Mouse (Mus musculus) lung, adult 2 months (tissue): Measurements from ENCODE around the gene Wars2. TPM values are rescaled to one million over a fixed set of nuclear protein-coding genes. Genes with fewer than 3 reads are reported as not detected.

Source experiments
- DNase-seq: peaks from one replicate; pipeline ENCODE4 v3.0.0; 2022
- H3K4me1 ChIP-seq: fragments of 200-500 bp; 2 replicates; pipeline ENCODE4 v1.6.1; 2011; ENCODE audit warnings: low read length; ENCODE audit not compliant: control insufficient read depth, insufficient read depth
- H3K4me3 ChIP-seq: fragments of 200-500 bp; replicated peaks from 2 replicates; pipeline ENCODE3; 2011; ENCODE audit warnings: low read depth, mild to moderate bottlenecking, control low read depth, low read length; ENCODE audit errors: extremely low read depth
- CTCF ChIP-seq: fragments of 200-500 bp; IDR thresholded peaks from 2 replicates; pipeline ENCODE4 v1.5.1; 2011; ENCODE audit warnings: mild to moderate bottlenecking, low read length, control low read depth; ENCODE audit not compliant: insufficient read depth
- POLR2A ChIP-seq: fragments of 200-500 bp; IDR thresholded peaks from 2 replicates; pipeline ENCODE4 v1.6.1; 2011; ENCODE audit warnings: low read depth, mild to moderate bottlenecking, control low read depth, low read length, borderline replicate concordance; ENCODE audit errors: extremely low read depth
- WGBS: fragments of 180-500 bp; shearing (Covaris S2); methylation state at CpG from one replicate; pipeline ENCODE4 v1.1.7; 2018; 5-methylcytosine and 5-hydroxymethylcytosine counted together
- polyA plus RNA-seq: library from polyadenylated mRNA; depleted of rRNA; stranded (reverse); fragments of >200 nt; gene quantifications from 2 replicates; pipeline ENCODE4 v1.2.3, GENCODE M21; 2012

The Wars2 gene
- polyA plus RNA-seq, 1 experiment, result 3.7 TPM

DNA sequence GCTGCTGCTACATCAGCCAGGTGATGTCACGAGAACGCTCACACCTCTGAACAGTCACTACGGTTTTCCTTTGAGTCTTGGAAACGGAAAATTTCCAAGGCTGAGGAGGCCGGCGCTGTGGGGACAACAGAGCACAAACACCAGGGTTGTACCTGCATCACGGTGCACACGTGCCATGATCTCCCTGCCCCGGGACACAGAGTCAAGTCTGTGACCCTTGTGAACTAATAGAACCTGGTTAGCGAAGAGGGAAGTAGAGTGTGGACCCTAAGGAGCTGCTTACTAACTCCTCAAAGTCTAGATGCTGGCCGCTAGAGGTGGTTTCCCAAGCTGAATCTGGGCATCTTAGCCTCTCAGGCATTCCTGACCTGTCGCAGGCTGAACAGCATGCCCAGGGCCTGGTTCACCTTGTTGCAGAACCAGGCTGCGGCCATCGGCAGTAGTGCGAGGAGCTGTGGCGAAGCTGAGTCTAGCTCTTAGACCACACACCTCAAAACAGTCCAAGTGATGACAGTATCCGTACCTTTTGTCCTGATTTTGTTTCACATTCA is 93.5 kb downstream of the Wars2 start:
- Histone ChIP-seq H3K4me3 (no peak overlapping the region), H3K4me1 (no peaks in the 10 kb centered on the region)
- TF ChIP-seq CTCF (no peak), POLR2A (no peak)
- WGBS, result 9% methylated on average over 17 of the region's 17 CpGs
- no peak for DNase-seq

DNA sequence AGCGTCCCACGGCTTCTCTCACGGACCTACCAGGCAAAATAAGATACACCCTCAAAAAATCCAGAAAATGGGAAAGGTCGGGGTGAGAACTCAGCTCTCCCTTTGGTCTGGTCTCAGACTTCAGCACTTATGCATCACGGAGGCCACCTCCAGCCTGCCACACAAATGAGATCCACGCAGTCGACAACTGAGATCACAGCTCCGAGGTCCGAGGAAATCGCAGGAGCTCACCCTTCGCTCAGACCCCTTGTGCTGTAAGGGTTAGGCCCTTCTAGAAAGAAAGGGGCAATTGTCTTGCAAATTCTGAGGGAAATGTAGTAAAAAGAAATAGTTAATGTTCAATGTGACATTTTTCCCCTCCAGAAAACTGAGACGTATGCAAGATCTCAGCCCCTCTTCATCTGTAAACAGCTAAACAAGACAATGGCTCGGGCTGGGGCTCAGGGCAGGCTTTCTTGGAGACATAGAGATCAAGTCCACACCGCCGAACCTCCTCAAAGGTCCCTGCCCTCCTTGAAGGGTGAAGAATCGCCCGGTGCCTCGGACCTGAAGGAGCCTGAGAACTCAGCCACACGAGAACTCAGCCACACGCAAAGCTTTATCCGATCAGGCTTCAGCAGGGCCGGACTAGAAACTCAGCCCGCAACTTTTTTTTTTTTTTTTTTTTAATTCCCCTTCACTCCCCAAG is 94.4 kb downstream of the Wars2 start:
- H3K4me3 ChIP-seq, result no peak overlapping the region
- WGBS, result 8% methylated on average over 23 of the region's 23 CpGs
- DNase-seq, result no peak
- no peaks in the 10 kb centered on the region for H3K4me1 ChIP-seq
- TF ChIP-seq POLR2A, result no peak
- no peak for TF ChIP-seq CTCF

DNA sequence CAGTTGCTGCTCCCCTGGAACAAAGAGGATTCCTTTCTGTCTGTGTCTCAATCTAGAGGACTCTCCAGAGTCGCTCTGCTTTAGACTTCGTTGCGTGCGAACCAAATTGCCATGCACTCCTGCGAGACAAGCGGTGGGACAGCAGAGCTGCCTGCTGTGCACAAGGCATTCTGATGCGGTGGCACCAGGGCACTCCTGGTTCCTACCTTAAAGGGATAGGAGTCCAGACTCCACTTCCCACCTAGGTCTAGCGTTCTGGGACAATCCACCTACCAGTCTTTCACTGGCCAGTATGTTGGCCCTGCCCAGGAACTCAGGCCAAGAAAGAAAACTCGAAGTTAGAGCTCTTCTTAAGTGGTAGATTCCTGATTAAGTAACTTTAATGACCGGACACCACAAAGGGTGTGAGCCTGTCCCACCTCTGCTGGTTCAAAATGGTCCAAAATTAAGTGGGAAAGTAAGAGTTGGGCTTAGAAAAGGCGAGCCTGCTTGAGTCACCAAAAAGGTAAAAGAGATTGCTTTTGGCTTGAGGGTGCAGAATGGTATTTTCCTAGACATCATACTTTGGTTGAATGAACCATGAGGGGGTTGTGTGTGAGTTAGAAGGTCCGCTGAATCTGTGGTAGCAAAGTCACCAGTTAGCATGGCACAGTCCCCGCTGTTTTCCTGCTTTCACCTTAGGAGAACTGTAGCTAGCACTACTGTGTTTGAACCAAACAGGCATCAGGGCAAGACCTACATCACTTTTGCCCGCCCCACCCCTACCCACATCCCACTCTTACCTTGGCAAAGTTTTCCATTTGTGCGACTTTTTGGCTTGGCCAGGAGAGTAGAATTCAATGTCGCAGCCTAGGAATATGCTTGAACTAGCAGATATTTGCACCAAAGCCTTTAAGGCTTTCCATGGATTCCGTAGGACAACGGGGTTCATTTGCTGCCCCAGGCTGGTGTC is 95.2 kb downstream of the Wars2 start:
- WGBS, result 9% methylated on average over 18 of the region's 18 CpGs
- no peak for TF ChIP-seq POLR2A
- TF ChIP-seq CTCF, result no peak
- no peak for DNase-seq
- H3K4me1 ChIP-seq, result 0 out of 2 replicates have a peak, but pooled peaks cover 2% of the 10 kb centered on the region
- no peak overlapping the region for H3K4me3 ChIP-seq

DNA sequence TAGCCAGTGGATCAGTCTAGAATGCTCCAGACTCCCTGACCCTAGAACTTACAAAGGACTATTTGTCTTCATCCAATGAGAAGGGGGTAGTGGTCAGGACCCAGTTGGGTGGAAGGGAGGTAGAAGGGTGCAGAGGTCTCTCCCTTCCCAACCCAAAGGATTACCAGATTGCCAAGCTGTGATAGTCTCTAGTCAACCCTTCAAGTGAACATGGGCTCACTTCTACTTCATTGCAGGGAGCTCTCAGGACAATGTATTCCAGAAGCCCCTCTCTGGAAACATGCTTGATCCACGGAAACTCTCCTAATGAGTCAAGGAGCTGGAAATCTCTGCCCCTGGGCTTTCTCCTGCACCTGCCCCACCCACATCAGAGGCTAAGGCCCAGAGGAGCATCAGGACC is 97.8 kb downstream of the Wars2 start:
- Histone ChIP-seq H3K4me3 (no peak overlapping the region), H3K4me1 (0 out of 2 replicates have a peak, but pooled peaks cover 2% of the 10 kb centered on the region)
- 19% methylated on average over 1 of the region's 1 CpGs for WGBS
- no peak for TF ChIP-seq POLR2A
- TF ChIP-seq CTCF, result no peak
- DNase-seq, result no peak

DNA sequence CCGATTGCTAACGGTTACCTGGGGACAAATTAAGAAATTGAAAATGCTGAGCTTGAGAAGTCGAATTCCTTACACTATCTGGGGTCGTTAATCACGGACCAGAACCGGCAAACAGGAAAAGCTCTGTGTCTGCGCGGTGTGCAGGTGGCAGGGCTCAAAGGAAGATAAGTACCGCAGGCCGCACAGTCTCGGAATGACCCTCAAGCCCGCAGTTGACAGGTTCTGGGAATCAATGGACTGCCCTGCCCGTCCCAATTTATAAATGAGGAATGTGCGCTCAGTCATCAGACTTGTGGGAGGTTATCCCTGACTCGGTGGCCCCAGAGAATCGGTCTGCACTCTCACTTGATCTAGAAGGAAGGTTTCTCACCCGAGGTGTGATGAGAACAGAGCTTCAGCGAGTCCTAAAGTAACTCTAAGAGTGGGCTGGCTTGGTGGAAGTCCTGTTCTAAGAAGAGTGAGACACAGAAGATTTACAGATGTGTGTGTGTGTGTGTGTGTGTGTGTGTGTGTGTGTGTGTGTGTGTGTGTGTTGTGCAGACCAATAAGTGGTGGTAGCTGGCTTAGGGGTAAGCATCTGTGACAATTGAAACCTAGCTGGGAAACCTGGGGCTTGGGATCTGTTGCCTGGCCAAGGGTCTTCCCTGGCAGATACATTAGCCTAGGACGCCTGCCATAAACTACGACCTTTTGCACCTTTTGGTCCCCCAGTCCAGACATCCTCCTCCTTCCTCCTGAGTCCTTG is 98.6 kb downstream of the Wars2 start:
- Histone ChIP-seq H3K4me3 (no peak overlapping the region), H3K4me1 (0 out of 2 replicates have a peak, but pooled peaks cover 2% of the 10 kb centered on the region)
- DNase-seq, result no peak
- WGBS, result 9% methylated on average over 20 of the region's 20 CpGs
- TF ChIP-seq CTCF (no peak), POLR2A (no peak)

DNA sequence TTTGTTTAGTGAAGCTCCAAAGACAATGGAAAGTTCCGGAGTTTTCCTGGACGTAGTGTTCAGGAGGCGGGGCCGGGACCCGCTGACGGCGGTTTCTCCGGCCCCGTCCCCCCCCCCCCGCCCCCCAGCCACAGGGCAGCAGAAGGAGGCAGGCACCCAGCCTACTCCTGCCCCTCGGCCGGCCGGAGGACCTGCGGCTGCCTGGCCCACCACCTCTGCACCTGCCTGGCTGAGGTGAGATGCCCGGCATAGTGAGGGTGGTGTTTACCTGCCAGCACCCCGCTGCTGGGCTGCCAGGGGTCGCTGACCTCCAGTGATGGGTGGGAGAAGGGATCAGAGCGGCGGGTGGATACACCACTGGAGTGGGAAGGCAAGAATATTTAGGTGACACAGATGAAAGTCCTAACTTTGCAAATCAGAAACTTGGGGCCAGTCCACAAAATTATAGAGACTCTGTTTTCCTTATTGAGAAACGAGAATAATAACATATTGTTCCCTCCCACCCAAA is 99.4 kb downstream of the Wars2 start, which contains the start of gene Tbx15:
Tbx15 (plus strand) TSS at position 169 of the 508 bp plus-strand sequence.
- whole genome bisulfite sequencing, result 3% methylated on average over 20 of the region's 20 CpGs
- H3K4me3 ChIP-seq, result no peak within 1 kb of the TSS
- H3K4me1 ChIP-seq, result 0 out of 2 replicates have a peak, but pooled peaks cover 2% of the 10 kb centered on the region
- no peak for DNase-seq
- TF ChIP-seq POLR2A (no peak), CTCF (no peak)

DNA sequence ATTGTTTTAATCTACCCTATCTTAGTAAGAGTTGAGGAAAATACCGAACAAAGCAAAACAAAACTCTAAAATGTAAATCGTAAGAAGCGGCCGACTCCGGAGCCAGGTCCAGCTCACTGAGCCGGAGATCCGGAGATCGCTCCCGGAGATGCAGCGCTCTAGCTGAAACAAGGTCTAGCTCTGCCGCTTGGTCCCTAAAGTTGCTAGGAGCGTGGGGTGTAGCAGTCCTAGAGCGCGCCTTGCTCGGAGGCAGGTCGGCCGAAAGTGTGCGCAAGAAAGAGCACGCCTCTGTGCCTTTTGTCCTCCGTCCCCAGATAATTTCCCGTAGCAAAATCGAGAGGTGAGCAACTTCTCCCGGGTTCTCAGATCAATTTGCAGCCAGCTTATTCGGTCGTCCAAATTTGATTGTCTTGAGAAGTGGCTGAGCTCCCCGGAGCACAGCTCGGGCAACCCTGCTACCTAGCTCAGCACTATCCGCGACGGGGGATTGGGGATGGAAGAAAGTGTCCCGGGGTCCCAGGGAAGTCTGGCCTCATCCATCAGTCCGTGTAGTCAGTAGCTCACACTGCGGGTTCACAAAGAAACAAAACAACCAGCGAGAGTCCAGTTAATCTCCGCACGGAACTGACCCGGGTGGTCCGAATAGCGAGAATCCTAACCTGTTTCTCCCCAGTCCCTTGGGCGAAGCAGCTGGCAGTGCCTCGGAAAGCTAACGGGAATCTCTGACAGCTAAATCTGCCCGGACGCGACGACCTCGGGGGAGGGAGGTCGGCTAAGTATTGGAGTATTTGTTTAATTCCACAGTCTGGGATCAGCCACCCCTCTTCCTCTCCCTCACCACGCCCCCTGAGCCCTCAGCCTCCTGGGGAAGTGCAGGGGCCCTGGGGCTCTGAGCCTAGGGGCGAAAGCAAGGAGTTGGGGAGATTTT is 100.2 kb downstream of the Wars2 start:
- TF ChIP-seq CTCF (no peak), POLR2A (no peak)
- Histone ChIP-seq H3K4me1 (0 out of 2 replicates have a peak, but pooled peaks cover 2% of the 10 kb centered on the region), H3K4me3 (no peak overlapping the region)
- WGBS, result 3% methylated on average over 50 of the region's 50 CpGs
- no peak for DNase-seq

DNA sequence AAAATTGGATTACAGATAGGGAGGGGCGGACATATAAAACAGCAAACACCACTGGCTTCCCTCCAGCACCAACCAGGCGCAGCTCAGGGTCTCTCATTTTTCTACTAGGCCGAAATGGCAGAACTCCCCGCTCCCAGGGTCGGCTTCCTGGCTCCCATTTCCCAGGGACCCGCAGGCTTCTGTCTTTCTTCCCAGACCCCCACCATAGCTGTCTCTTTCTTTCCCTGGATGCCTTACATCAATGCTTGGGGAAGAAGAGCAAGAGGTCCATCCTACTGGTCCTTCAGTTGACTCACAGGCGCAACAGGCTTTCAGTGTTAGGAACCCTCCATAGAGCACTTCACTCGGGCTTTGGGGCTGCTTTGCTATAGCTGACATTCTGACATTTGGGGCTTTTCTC is 101.6 kb downstream of the Wars2 start:
- TF ChIP-seq CTCF (no peak), POLR2A (no peak)
- Histone ChIP-seq H3K4me3 (no peak overlapping the region), H3K4me1 (0 out of 2 replicates have a peak, but pooled peaks cover 2% of the 10 kb centered on the region)
- no peak for DNase-seq
- WGBS, result 25% methylated on average over 8 of the region's 8 CpGs
